Mouse (Mus musculus) midbrain, embryonic 13.5 days (tissue): ENCODE measurements around the gene Gm9918. TPM values are rescaled to one million over a fixed set of nuclear protein-coding genes. Genes with fewer than 3 reads are reported as not detected.
A peak's percentile ranks its signal among the peaks of the same experiment; 100 is the strongest.

ENCODE experiments used
- ATAC-seq: fragments of 200-750 bp; cut with Nextera tagmentation; 2 replicates; pipeline ENCODE4 v1.8.0; 2017; ENCODE audit warnings: mild to moderate bottlenecking, moderate TSS enrichment, moderate library complexity
- H3K27ac ChIP-seq: fragments of 300-500 bp; sonication (generic); 2 replicates; pipeline ENCODE4 v1.5.1; 2015; ENCODE audit warnings: inconsistent platforms, mild to moderate bottlenecking, moderate library complexity
- H3K27me3 ChIP-seq: fragments of 300-500 bp; sonication (generic); 2 replicates; pipeline ENCODE4 v1.6.1; 2015; ENCODE audit warnings: mild to moderate bottlenecking, inconsistent platforms
- H3K36me3 ChIP-seq: fragments of 300-500 bp; sonication (generic); 2 replicates; pipeline ENCODE4 v1.6.1; 2015; ENCODE audit warnings: mild to moderate bottlenecking, inconsistent platforms
- H3K4me1 ChIP-seq: fragments of 300-500 bp; sonication (generic); replicated peaks from 2 replicates; pipeline ENCODE4 v1.6.1; 2015; ENCODE audit warnings: inconsistent platforms
- H3K4me2 ChIP-seq: fragments of 300-500 bp; sonication (generic); replicated peaks from 2 replicates; pipeline ENCODE4 v1.6.1; 2015; ENCODE audit warnings: moderate library complexity, mild to moderate bottlenecking, inconsistent platforms
- H3K4me3 ChIP-seq: fragments of 300-500 bp; sonication (generic); replicated peaks from 2 replicates; pipeline ENCODE4 v1.5.1; 2015; ENCODE audit warnings: mild to moderate bottlenecking, inconsistent platforms
- H3K9ac ChIP-seq: fragments of 300-500 bp; sonication (generic); replicated peaks from 2 replicates; pipeline ENCODE4 v1.6.1; 2015; ENCODE audit warnings: mild to moderate bottlenecking, inconsistent platforms
- H3K9me3 ChIP-seq: fragments of 300-500 bp; sonication (generic); 2 replicates; pipeline ENCODE4 v1.6.1; 2016; ENCODE audit warnings: mild to moderate bottlenecking, inconsistent platforms
- WGBS: fragments of 180-500 bp; shearing (Covaris S2); methylation state at CpG from one replicate; pipeline ENCODE4 v1.1.7; 2015; 5-methylcytosine and 5-hydroxymethylcytosine counted together
- polyA plus RNA-seq: library from polyadenylated mRNA; unstranded; fragments of >200 nt; fragmentation: Nextera tagmentation; extraction: Ambion mirVana; gene quantifications from 2 replicates; pipeline ENCODE4 v1.2.1, GENCODE M21; 2015

The Gm9918 gene
- polyA plus RNA-seq, 1 experiment from 2014 or later, result 0.07 TPM

DNA sequence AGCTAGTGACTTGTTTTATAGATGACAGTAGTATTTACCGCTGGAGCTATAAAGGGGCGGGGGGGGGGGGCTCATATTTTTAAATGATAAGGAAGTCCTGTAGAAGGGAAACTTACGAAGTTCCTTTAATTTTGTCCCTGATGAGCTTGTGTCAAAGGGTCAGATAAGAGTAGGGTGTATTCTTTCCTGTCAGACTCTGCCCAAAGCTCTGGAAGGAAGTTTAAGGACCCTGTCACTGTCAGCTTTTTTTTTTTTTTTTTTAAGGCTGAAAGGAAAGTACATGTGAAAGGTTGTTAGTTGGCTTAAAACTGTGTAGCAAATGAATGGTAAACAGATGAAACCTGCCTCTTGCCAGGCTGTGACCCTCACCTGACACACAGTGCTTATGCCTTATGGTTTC, 13.3 kb downstream of the Gm9918 start:
- ATAC-seq, result no peak
- no peak overlapping the region for H3K4me2 ChIP-seq
- H3K9ac ChIP-seq, result no peak overlapping the region
- H3K9me3 ChIP-seq, result no peaks in the 10 kb centered on the region
- H3K4me1 ChIP-seq, result peaks cover 19% of the 10 kb centered on the region
- H3K4me3 ChIP-seq, result no peak overlapping the region
- WGBS, result 90% methylated on average over 3 of the region's 3 CpGs
- no peaks in the 10 kb centered on the region for H3K27me3 ChIP-seq
- no peak overlapping the region for H3K27ac ChIP-seq
- H3K36me3 ChIP-seq, result peaks cover 23% of the 10 kb centered on the region

DNA sequence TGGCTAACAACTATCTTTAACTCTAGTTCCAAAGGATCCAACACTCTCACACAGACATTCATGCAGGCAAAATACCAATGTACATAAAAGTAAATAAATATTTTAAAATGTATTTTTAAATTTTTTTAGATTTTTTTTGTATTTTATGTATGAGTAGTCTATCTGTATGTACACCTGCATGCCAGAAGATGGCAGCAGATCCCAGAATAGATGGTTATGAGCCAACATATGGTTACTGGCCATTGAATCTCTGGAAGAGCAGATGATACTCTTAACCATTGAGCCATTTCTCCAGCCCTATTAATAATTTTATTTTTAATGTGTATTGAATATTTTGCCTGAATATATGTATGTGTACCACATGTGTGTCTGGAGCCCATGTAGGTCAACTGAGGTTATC, 17.0 kb downstream of the Gm9918 start:
- no peak overlapping the region for H3K4me2 ChIP-seq
- no peaks in the 10 kb centered on the region for H3K9me3 ChIP-seq
- H3K9ac ChIP-seq, result no peak overlapping the region
- H3K4me3 ChIP-seq, result no peak overlapping the region
- peaks cover 5% of the 10 kb centered on the region for H3K36me3 ChIP-seq
- no peak overlapping the region for H3K27ac ChIP-seq
- H3K4me1 ChIP-seq, result no peaks in the 10 kb centered on the region
- H3K27me3 ChIP-seq, result no peaks in the 10 kb centered on the region
- no peak for ATAC-seq

DNA sequence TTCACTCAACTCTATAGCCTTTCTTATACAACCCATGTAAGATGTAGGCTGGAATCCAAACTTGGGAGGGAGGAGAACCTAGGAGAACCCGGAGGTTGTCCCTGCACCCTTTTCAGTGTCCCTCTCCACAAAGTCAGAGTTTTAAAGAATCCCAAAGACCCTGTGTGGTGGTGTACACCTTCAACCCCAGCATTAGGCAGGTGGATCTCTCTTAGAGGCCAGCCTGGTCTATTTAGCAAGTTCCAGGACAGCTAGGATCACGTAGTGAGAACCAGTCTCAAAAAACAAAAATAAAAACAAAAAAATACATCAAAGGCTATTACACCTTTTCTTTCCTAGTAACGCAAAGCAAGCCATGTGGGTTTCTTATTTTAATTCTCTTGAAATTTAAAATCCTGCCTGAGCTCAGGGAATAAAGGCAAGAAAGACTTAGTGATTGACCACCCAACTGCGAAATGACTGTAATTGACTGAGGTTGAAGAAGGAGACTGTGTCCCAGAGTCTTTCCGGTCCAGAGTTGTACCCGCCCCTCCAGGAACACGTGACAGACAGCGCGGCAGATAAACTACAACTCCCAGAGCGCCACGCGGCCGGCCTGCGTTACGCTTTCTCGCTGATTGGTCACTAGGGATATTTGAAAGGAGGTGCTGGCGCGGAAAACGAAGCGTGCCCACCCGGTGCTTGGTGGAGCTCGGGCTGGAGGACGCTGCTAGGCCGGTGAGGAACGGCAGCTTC, 25.4 kb downstream of the Gm9918 start, which contains the start of gene Espl1:
Gene Espl1 (plus strand): TSS at position 634 of the 735 bp plus-strand sequence.
- Histone ChIP-seq H3K27ac (0 out of 2 replicates have a peak within 1 kb of the TSS, but pooled peaks have one; percentile 25), H3K36me3 (peaks cover 19% of the 10 kb centered on the region)

DNA sequence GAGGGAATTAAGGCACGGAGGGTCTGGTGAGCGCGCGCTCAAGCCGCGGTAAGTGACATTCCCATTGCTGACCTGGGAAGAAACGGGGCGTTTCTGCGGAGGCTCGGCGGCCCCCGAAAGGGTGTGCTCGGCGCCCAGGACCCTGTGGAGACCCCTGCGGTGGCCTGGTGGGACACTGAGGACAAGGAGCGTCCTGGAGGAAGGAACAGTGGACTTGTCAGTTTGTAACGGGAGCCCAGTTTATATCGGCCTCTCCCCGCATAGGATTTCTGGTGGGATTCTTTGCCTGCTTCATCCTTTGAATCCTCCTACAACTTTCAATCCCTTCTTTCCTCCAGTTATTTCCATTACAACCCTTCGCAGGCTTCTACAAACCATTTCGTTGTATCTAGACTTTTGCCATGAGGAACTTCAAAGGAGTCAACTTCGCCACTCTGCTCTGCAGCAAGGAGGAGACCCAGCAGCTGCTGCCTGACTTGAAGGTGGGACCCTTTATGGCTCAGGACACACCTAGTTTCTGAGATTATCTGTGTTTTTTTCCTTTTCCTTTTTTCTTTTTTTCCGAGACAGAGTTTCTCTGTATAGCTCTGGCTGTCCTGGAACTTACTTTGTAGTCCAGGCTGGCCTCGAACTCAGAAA, 26.1 kb downstream of the Gm9918 start:
- H3K36me3 ChIP-seq, result peaks cover 24% of the 10 kb centered on the region
- 5% methylated on average over 24 of the region's 24 CpGs for WGBS
- peak; percentile 72 for ATAC-seq

More for the DNA sequence above, 25.4 kb downstream of the Gm9918 start, which contains the start of gene Espl1:
- peaks cover 11% of the 10 kb centered on the region for H3K4me1 ChIP-seq
- peak within 1 kb of the TSS; percentile 88 for H3K4me2 ChIP-seq
- H3K4me3 ChIP-seq, result peak within 1 kb of the TSS; percentile 54
- H3K9me3 ChIP-seq, result no peaks in the 10 kb centered on the region
- peak; percentile 98 for ATAC-seq
- H3K27me3 ChIP-seq, result no peaks in the 10 kb centered on the region
- WGBS, result 7% methylated on average over 25 of the region's 25 CpGs
- peak within 1 kb of the TSS; percentile 49; the same call in 1 of the 2 replicates for H3K9ac ChIP-seq

DNA sequence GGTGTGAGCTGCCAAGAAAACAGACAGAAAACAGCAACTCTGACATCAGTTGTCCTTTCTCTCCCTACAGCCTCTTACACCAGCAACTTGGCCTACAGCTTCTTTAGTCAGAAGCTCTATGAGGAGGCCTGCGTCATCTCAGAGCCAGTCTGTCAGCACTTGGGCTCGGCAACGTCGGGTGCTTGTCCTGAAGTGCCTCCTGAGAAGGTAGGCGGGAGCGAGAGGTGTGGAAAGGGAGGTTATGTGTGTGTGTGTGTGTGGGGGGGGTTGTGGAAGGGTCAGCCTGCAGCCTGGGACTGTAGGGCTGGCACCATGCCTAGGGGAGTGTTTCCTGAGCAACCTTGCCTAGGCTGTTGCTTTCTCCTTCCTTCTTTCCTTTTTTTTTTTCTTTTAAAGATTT, 32.2 kb downstream of the Gm9918 start:
- no peaks in the 10 kb centered on the region for H3K27me3 ChIP-seq
- H3K9ac ChIP-seq, result no peak overlapping the region
- peaks cover 57% of the 10 kb centered on the region for H3K36me3 ChIP-seq
- H3K27ac ChIP-seq, result no peak overlapping the region
- WGBS, result 96% methylated on average over 6 of the region's 6 CpGs
- H3K4me3 ChIP-seq, result no peak overlapping the region
- ATAC-seq, result no peak
- H3K9me3 ChIP-seq, result no peaks in the 10 kb centered on the region
- H3K4me2 ChIP-seq, result no peak overlapping the region
- H3K4me1 ChIP-seq, result no peaks in the 10 kb centered on the region

More for the DNA sequence above, 26.1 kb downstream of the Gm9918 start:
- H3K27me3 ChIP-seq, result no peaks in the 10 kb centered on the region
- H3K27ac ChIP-seq, result no peak overlapping the region
- no peaks in the 10 kb centered on the region for H3K9me3 ChIP-seq
- peak overlapping the region; percentile 49; the same call in 1 of the 2 replicates for H3K9ac ChIP-seq
- H3K4me1 ChIP-seq, result peaks cover 11% of the 10 kb centered on the region
- peak overlapping the region; percentile 88 for H3K4me2 ChIP-seq
- peak overlapping the region; percentile 54 for H3K4me3 ChIP-seq

DNA sequence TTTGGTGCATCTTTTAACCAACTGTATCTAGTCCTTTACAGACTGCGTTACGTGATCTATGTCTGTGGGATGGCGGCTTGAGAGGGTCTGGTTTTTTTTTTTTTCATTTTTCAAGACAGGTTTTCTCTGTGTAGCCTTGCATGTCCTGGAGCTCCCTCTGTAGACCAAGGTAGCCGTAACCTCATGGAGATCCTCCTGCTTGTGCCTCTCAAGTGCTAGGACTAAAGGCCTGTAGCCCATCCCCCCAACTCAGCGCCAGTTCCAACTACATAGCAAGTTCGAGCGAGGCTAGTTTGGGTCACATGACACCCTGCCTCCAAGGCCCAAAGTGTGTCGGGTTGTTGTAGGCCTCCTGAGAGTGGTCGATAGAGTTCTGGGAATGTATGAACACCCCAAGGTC, 38.4 kb downstream of the Gm9918 start:
- H3K9me3 ChIP-seq, result no peaks in the 10 kb centered on the region
- WGBS, result 89% methylated on average over 9 of the region's 9 CpGs
- H3K36me3 ChIP-seq, result peaks cover 61% of the 10 kb centered on the region
- no peak overlapping the region for H3K27ac ChIP-seq
- H3K27me3 ChIP-seq, result no peaks in the 10 kb centered on the region
- H3K9ac ChIP-seq, result no peak overlapping the region
- no peaks in the 10 kb centered on the region for H3K4me1 ChIP-seq
- H3K4me2 ChIP-seq, result no peak overlapping the region
- ATAC-seq, result no peak
- no peak overlapping the region for H3K4me3 ChIP-seq

DNA sequence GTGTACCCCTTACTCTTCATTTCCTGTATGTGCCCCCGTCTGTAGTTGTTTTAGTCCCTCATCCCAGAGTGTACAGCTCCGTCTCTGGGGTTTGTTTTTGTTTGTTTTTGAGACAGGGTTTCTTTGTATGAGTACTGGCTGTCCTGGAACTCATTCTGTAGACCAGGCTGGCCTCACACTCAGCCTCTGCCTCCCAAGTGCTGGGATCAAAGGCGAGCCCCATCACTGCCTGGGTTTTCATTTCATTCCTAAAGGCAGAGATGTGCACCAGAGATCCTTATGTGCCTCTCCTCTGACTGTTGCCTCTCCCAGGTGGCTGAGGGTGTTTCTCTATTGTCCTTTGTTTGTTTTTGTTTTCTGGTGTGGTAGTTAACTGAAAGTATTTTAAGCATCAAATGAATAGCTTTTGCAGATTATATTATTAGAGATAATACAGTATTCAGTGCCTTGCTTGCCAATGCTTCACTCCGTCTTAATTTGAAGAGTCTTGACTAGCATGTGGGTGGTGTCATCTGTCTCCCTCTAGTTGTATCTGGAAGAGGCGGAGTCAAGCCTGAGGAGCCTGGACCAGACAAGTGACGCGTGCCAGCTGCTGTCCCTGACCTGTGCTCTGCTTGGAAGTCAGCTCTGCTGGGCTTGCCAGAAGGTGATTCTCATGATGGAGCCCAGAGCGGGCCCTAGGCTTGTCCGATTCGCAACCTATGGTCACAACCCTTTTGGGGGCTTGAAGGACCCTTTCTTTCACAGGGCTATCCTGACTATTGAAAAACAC, 39.9 kb downstream of the Gm9918 start:
- no peak for ATAC-seq
- Histone ChIP-seq H3K4me3 (no peak overlapping the region), H3K36me3 (peaks cover 62% of the 10 kb centered on the region), H3K27ac (no peak overlapping the region), H3K27me3 (no peaks in the 10 kb centered on the region), H3K4me1 (no peaks in the 10 kb centered on the region), H3K9ac (no peak overlapping the region), H3K4me2 (no peak overlapping the region), H3K9me3 (no peaks in the 10 kb centered on the region)
- 88% methylated on average over 10 of the region's 10 CpGs for WGBS

DNA sequence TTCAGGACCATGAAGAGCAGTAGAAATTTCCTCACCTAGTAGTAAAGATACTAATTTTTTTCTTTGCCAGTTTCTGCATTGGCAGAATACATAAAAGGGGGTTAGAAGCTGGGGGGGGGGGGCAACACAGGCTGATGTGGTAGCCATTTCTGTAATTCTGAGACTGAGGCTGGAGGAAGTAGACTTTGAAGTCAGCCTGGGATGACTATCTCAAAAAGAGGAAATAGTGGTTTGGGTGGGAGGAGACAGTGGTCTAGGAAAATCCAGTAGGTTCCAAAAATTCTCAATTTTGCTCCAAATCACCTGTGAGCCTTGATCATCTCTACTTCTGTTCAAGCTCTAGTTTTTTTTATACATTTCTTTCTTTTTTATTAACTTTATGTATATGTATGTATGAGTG, 41.1 kb downstream of the Gm9918 start:
- H3K4me3 ChIP-seq, result no peak overlapping the region
- no peak overlapping the region for H3K9ac ChIP-seq
- H3K9me3 ChIP-seq, result no peaks in the 10 kb centered on the region
- no peak overlapping the region for H3K4me2 ChIP-seq
- H3K27me3 ChIP-seq, result no peaks in the 10 kb centered on the region
- no peaks in the 10 kb centered on the region for H3K4me1 ChIP-seq
- H3K27ac ChIP-seq, result no peak overlapping the region
- ATAC-seq, result no peak
- peaks cover 56% of the 10 kb centered on the region for H3K36me3 ChIP-seq

DNA sequence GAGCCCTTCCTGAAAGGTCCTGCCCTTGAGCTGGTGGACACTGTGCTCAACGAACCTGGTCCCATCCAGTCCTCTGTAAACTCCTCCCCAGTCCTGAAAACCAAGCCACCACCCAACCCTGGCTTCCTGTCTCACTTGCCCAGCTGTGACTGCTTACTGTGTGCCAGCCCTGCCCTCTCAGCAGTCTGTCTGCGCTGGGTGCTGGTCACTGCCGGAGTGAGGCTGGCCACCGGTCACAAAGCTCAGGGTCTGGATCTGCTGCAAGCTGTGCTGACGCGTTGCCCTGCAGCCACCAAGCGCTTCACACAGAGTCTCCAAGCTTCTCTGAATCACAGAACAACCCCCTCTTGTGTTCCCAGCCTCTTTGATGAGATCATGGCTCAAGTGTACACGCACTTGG, 44.9 kb downstream of the Gm9918 start:
- no peak for ATAC-seq
- Histone ChIP-seq H3K9me3 (no peaks in the 10 kb centered on the region), H3K4me1 (no peaks in the 10 kb centered on the region), H3K27me3 (no peaks in the 10 kb centered on the region), H3K27ac (no peak overlapping the region), H3K9ac (no peak overlapping the region), H3K36me3 (peaks cover 49% of the 10 kb centered on the region), H3K4me2 (no peak overlapping the region), H3K4me3 (no peak overlapping the region)
- 95% methylated on average over 8 of the region's 8 CpGs for WGBS

DNA sequence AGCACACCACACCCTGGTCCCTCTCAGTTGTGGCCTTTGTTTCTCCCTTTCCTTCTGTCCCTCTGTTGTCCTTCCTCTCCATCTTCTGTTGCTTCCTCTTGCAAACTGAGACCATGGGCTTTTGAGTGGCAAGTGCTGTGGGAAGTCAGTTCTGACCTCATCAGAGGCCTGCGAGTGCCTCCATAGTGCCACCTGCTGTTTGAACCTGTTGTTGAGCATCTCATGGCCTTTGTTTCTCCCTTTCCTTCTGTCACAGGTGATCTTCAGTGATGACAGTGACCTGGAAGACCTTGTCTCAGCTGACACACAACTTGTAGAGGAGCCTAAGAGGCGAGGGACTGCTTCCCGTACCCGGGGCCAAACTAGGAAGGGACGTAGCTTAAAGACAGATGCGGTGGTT, 45.9 kb downstream of the Gm9918 start:
- Histone ChIP-seq H3K9me3 (no peaks in the 10 kb centered on the region), H3K27ac (no peak overlapping the region), H3K4me1 (no peaks in the 10 kb centered on the region), H3K4me2 (no peak overlapping the region), H3K27me3 (no peaks in the 10 kb centered on the region), H3K36me3 (peaks cover 55% of the 10 kb centered on the region), H3K4me3 (no peak overlapping the region), H3K9ac (no peak overlapping the region)
- WGBS, result 86% methylated on average over 6 of the region's 6 CpGs
- ATAC-seq, result 0 out of 2 replicates have a peak, but pooled peaks have one; percentile 40
